Mouse (Mus musculus): ENCODE measurements at regions not wholly inside any gene's neighbourhood (a gene's known extent, or its start where the extent isn't known, plus 50 kb on each side); places are given as distances from the start of the nearest gene placed in this dataset.

DNA sequence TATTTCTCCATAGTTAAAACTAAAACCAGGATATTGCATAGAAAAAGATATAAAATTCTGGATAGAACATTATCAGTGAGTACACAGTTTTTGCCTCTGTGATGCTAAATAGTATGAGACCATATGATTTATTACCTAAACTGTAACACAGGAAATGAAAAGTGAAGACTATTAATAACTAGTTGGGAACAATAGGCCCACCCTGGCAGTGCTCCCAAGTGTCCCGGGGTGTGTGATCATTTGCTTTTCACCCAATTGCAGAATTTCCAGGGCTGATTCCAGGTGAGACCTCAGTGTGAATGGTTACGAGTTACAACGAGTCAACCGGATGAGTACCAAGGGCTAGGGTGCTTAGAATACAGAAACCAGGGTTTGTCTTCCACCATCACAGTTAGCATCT, 172.6 kb upstream of the Tars start:
- ATAC-seq: no peak

DNA sequence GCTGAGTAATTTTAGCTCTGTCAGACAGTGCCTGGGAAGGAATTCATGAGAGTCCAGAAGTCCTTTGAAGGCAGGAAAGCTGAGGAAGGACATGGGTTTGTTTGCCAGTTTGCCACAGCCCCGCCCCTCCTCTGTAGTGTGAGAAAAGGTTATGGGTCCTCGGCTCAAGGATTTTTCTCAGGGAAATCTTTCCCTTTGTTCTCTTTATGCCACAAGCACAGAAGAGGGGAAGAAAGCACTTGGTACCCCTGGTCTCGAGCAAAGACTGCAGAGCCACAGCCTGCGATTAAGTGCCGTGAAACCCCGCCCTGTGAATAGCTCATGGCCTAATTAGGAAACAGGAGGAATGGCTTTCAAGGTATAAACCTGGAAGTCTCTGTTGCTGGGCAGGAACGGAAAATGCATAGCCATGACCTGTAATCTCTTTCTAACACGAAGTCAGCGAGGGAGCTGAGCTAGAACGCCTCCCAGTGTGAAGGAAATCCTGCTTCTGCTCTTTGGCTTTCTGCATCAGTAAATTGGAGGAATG, 166.1 kb upstream of the Tars start:
- no peak for ATAC-seq

DNA sequence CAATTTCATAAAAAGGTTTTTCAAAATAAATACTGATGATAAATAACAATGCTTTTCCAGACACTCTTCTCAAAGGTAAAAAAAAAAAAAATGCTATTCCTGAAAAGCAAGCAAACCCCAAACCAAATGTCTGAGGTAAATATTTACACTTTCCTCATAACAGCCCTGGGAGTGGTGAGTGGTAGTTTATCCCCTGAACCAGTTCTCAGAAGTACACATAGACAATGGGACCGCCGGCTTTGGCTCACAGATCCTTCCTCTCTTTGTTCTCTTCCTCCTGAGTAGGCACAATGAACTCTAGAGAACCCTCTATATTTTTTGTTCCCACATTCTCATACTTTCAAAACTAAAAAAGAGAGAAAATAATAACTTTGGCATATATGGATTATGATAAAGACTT, 153.1 kb upstream of the Tars start:
- no peak for ATAC-seq

DNA sequence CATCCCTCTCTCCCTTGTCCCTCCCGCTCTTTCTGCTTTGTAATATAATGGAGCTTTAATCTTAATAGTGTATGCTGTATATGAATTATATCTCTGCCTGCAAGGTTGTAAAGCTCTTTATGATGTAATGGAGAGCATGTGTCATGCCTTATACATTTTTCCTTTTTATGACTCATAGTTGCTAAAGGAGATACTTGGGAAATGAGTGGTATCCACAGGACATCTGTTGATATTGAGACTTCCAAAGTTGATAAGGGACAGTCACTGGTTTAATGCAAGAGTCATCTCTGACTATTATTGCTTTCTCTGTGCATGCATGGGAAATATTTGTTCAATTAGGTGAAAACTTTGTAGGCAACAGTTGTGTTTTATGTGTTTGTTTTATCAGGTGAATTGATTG, 152.6 kb upstream of the Tars start:
- ATAC-seq: no peak

DNA sequence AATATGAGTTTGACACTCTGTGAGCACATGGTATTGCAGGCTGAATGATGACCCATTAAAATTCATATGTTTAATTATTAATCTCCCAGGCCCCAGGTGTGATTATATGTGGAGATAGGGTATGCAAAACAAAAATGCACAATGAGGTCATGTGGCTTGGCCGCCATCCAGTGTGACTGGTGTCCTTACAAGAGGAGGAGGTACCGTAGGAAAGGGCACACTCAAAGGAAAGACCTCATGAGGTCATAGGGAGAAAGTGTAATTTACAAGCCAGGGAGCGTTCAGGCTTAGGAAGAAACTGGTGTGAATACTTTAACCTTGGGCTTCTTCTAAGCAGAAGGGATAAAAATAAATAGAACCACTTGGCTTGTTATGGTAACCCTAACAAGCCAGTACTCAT, 140.0 kb upstream of the Tars start:
- no peak for ATAC-seq

DNA sequence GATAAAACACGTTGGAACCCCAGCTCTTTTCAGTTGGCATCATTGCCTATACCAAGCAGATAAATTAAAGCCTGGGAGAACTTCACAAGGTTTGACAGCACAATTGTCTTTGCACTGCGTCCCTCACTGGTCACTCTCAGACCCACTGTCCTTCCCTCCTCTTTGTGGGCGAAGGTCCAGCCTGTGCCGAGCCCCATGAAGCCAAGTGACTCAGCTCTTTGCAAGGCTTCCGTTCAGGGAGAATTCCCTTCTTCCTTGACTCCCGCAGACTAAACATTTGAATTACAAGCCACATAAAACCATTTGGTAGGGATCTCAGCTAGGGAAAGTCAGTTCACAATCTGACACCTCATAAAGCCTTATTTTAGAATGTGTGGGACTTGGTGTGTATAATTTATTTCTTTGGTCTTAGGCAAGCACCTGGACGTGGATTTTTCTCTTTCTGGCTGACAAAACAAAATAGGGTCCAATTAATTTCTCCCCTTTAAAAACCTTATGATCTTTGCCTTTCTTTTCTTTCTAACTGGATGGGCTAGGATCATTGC, 136.7 kb upstream of the Tars start:
- ATAC-seq: no peak

DNA sequence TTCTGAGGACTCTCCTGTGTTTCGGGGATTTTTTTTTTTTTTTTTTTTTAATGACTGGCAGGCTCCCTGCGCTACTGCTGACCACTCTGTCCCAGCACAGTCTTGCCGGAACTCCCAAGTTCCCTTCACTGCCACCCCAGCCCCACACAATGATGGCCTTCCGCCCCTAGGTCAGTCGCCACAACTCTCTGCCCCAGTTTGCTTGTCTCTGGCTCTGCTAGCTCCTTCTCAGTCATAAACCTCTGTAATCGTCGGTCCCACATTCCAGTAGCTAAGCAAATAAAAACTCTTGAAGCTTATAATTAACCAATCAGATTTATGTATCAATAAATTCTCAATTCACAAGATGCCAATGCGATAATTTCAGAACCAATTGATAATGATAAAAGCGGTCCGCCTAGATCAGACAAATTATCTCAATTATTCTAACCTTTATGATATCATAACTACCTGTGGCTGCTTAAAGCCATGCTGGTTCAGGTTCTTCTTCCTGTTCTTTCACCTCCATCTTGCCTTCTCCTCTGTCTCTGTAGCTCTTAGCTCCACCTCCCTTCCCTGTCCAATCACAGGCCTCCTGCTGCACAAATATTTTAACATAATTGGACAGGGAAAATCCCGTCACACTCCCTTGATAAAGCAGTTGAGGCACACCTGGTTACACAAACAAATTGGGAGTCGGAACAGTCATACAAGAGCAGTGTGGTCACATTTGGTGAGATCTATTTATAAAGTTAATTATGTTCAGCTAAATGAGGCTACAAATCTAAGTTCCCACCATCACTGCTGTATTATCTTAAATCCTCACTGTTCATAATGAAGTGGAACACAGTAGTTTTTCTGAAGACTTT, 135.2 kb upstream of the Tars start:
- ATAC-seq: no peak

DNA sequence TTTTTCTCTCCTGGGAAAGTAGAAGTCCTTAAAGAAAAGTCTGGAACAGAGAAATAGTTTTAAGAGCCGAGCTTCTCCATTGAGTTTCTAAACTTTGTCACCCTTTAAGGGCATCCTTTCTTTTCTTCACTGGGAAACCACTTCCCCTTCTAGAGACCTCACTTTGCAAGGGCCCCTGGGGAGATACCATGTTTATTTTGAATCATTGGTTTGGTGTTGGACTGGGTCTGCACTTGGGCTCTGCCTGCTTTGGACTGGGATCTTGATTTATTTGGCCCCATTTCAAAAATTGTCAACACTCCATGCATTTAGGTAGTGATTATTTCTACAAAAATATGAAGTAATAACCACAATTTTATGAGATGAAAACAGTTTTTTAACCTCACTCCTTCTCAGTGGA, 134.2 kb upstream of the Tars start:
- peak; percentile 25 for ATAC-seq

DNA sequence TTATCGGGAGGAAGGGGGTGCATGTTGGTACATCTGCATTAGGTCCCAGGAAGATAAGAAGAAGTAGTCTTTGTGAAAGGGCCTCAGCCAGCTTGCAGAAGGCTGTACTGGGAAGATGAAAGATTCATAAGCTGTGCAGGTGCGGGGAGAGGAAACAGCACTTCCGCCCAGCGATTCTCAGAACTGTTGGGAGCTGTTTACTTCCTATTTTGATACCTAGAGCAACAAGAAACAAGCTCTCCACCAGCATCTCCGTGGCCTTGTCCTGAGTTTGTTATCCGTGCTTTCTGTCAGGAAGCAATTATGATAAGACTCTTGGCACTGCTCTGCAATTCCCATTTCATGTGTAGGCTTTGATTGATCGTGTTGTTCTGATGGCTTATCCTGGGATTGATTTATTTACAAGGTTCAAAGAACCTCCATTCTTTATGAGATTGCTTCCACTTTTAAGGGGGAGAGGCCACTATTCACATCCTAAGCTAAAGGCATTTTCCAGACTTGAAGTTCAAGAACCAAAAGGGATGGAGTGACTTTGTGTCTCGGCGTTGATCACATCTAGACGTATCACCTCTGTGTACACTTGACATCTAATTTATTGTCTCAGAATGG, 133.6 kb upstream of the Tars start:
- peak; percentile 88 for ATAC-seq

DNA sequence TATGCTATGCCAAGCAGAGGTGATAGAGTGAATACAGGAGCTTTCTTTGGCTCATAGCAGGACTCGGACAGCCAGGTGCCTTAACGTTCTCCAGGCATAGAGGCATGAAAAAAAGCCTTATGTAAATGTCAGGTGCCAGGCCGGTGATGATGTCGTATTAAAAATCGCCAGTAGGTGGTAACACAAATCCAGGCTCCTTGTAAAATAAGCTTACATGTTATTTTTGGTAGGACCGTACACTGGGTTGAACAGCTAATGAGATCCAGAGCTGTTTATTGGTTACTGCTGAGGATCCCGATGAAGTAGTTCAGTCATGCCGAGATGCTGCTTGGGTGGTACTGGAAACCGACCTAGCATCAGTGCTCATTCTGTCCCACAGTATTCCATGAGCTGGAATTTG, 133.1 kb upstream of the Tars start:
- ATAC-seq: peak; percentile 63

DNA sequence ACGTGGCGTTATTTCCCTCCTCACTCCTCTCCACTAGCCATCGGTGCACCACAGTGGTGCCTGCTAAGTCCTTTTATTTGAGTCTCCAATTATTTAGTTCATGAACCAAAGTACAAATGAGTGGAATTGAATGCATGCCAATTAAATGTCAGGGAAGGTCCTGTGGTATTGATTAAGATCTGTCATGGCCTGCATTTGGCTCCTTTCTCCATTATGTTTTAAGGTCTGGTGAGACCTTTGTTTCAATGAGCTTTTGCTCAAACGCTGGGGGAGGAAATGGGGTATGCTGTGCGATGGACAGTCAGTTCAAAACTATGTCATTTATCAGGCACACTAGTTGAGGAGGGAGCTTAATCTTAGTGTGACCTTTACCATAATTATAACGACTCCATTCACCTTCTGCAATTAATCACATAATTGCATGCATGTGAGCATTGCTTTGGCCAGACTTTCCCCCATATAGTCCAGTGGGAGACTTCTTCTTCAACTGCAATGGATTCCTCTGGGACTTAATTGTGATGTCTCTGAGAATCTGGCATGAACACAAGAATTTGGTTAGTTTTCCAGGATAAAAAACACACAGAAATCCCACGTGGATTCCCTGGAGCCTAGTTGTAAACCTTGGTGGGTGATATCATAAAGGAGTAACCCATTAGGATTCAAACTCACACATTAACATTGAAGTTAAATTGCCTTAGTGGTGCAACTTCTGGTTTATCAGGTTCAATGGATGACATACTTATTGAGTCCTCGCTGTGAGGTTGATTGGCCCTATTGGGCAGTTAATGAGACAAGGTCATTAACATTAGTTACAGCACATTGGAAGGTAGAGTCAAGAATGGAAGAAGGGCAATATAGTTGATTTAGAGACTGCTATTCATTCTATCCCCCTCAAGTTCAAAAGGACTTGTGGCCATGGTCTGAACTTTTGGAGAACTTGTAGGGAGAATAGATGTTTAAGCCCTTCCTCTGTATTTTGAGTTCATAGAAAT, 130.7 kb upstream of the Tars start:
- ATAC-seq: no peak

DNA sequence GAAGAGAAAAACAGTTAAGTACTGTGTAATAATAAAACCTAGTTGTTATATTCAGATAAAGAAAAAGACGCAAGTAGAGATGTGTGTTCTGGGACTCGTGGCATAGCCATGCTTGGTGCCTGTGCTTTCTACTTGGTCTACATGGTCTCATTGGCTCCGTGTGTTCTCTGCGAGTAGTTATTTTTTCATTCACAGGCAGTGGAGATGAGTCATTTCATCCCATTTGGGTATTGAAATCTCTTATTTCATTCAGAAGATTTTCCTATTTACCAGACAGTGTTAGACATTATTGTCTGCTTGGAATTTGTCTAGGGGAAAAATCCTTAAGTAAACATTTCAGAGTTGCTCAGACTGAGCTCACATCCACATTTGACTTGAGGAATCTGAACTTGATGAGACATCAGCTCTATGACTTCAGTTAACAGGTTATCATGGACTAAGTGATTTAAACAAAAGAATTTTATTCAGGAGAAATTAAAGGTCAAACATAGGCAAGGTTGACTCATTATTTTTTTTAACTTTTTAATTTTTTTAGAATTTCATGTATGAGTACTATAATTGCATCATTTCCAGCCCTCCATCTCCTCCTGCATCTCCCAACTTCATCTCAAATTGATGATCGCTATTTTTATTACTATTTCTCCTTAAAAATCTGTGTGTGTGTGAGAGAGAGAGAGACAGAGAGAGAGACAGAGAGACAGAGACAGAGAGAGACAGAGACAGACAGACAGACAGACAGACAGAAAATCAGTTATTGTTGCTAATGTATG, 125.1 kb upstream of the Tars start:
- ATAC-seq: no peak

DNA sequence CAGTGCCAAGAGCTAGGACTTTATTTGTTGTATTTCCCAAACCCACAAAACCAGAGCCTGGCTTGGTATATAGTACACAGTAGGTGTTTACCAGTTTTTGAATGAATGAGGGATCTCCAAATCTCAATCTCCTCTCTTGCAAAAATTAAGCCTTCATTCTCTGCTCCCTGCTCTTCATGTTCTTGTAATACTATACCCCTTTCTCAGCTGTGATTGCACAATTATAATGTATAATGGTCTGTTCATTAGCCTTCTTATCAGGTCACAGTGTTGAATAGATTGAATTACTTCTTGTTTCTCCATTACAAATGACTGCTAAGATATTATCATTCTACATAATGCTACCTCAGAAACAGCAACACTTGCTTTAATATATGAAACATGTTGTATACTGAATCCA, 119.1 kb upstream of the Tars start:
- ATAC-seq: no peak

DNA sequence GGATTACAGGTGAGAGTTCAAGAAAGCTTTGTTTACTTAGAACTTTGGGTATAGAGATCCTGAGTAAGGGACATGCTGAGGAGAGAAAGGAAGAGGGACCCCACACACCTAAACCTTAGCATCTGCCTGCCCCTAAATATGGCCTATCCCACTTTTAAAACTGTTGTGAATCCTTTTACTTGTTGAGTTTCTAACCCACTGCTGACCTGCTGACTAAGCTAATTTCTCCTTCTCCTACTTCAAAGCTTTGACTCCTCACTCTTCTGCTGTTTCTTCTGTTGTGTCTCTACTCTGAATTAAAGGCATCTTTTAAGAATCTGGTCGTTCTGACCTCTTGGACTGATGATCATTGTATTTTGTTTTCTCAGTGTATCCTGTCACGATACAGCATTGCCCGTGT, 118.4 kb upstream of the Tars start:
- ATAC-seq: no peak

DNA sequence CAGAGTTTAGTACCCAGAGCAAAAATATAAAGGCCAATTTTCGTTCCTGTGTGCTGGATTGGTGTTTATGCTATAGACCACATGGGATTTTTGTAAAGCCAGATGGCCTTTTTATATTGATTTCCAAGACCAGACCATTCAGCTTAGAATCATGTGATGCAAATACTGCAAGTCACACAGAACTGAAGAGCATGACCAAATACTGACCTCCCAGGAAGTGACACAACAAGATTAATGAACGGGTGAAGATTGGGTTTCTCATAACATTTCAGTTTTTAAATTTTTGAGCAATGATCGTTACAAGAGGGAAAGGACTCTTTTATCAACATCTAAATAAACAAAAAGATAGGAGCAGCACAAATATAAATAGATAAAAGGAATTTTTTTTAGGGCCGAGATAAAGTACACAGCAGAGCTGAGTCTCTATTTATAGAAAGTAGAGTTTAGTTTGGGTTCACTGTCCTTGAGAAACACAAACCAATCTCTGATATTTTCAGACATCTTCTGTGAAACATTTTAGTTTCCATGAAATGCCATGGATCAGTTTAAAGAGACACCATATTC, 105.7 kb upstream of the Tars start:
- no peak for ATAC-seq

DNA sequence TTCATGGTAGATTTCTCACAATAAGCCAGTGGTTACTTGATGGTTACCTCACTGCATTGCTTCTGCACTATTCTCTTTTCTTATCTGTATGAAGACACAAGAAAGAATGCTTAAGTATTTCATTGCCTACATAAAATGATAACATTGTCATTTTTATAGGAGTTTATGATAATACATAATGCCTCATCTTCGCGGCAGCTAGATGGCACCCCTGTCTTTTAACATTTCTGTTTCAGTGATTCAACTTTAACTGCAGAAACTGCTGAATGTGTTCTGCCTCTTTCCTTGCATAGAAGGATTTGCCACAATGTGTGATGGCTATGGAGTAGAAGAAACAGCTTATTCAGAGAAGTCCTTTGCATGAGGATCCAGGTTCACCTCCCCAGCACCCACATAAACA, 97.0 kb upstream of the Tars start:
- ATAC-seq: no peak

DNA sequence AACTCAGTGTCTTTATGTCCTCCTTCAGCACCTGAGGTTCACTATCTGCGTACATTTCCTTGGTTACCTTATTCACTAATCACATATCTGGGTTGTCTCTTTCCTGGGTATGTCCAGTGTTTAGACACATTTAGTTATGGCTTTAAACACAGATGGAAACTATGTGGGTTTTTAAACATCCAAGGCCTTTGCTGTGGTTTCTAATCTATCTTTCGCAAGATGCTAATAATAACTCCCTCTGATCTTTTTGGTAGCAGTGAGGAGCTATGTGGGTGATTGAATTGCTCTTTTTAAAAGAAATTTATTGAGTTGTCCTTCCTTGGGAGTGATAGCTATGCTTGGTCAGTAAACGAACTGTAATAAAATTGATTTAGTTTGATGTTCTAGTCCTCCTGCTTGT, 89.7 kb upstream of the Tars start:
- no peak for ATAC-seq

DNA sequence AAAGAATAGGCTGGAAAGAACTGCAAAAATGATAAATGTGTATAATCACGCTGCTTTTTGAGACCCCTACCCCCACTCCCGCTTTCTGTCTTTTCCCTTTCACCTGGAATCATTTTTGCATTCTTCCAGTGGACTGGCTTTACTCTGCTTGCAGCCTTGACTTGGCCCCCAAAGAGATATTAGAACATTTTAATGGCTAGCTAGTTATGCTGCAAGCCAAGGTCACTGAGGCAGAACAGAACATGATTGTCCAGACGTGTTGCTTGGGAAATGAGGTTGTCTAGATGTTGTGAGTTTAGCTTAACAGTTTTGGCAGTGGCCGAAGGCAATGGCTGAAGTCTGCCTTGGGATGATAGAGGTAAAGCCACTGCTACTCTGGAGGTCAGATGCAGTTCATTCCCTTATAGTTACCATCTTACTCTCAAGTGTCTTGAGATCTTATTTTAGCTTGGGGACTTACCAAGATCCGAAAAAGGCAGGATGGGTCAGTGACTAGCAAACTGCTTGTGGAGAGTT, 87.9 kb upstream of the Tars start:
- no peak for ATAC-seq

DNA sequence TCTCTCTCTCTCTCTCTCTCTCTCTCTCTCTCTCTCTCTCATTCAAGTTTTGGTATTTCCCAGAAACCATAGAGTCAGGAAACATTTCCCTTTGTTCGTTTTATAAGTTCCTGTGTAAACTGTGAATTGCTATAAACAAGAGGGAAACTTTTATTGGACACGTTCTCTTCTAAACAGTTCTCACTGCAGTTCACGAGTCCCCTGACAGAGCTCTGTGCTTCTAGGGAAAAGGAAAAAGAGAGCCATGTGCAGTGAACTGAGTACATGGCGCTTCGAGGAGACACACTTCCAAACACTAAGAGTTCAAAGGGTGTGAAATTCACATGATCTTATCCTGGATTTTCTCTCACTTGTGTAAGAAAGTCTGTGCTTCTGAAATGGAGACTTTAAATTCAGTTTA, 84.5 kb upstream of the Tars start:
- ATAC-seq: no peak

DNA sequence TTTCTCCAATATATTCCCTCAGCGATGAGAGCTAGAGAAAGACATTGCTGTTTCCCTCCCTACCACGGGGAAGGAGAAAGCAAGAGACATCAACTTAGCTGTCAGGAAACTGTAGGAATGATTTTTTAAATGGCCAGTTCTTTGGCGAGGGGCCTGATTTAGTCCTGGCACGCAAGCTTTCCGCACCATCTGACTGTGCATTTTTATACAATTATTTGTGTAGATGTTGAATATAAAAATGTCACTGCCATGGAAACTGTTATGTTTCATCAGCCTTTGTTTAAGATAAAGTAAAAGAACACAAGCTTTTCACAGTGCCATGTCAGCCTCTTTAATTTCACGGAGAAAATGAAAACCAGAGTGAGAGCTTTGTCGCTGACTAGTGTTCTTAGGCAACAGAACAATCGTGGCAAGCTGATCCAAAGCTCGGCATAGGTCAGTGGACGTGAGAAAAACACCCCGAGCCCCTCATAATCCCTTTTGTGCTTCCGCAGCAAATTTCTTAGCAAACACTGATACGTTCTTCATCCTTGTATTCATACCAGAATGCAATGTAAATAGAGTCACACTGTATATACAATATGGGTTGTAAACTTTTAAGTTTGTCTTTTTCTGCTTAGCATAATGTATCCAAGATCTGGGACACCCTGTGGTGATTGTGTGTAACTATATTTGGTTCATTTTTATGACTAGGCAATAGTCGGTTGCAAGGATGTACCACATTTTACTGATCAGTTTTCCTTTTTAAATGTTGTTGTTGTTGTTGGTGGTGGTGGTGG, 79.9 kb upstream of the Tars start:
- ATAC-seq: no peak

DNA sequence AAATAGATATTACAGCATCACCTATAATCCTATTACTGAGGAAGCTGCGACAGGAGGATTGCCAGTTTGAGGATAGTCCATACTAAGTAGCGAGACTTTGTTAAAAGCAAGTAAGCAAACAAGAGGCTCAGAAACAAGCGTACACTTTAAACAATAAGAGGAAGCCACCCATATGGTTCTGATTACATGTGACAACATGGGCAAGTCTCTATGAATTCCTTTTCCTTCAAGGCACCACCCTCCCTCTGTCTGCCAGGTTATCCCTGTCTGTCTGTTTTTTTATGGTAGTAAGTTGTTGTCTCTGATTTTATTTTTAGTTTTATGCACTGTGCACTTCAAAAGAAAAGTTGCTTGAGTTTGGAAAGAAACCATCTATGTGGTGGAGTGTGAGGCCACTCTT, 76.8 kb upstream of the Tars start:
- ATAC-seq: no peak
